Mouse (Mus musculus) fat pad, adult 2 months (tissue): Measurements from ENCODE around the gene Rtp4.

Experiments
- DNase-seq: peaks from one replicate; pipeline ENCODE4 v3.0.0-alpha.2; 2011; ENCODE audit warnings: low read depth, low spot score; ENCODE audit errors: extremely low read depth

Rtp4 gene

DNA sequence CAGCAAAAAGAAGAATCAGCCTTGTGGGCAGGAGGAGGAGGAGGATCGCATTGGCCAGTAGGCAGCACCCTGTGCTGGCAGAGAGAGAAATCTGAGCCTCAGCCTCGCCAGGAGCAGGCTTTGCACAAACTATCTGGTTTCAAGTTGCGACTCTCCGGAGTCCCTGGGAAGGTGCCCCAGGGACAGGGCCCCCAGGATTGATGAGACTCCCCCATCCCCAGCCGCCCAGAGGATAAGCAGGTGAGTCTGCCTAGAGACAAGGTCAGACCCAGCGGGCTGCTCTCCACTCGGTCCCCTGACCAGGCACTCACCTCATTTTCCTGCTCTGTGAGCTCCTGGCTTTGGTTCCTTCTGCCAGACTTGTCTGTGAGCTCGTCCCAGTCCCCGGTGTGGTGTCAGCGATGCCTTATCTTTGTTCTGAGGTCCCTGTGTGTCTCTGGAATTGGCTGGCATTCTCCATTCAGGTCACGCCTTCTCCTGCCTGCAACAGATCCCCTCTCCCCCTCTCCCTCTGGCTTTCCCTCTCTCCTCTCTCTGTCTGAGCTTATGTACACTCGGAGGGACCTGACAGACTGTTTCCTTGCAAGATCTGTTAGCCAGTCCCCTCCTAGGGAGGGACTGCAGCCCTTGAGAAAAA is at the start of gene Rtp4, which contains the start of gene Masp1:
Gene Rtp4 (plus strand): TSS at position 57 of the 637 bp plus-strand sequence.
Gene Masp1 (minus strand): TSS at position 581 of the 637 bp plus-strand sequence.
- no peak for DNase-seq

DNA sequence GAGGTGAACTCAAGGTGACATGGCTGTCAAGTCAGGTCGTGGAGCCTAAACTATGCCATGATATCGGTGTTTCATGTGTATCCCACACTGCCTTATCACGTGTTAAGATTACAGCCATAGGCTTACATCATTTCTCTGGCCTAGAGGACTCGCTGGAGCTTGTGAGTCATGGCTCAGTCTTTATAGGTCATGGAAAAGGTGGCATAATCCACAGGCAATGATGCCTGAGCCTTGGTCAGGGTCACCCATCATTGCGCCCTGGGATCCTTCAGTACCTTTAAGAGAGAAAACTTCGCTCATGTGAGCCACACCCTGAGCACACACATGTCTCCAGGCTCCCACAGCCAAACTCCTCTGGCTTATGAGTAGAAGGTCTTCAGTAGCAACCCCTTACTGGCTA is 48.5 kb upstream of the Rtp4 start:
- no peak for DNase-seq

DNA sequence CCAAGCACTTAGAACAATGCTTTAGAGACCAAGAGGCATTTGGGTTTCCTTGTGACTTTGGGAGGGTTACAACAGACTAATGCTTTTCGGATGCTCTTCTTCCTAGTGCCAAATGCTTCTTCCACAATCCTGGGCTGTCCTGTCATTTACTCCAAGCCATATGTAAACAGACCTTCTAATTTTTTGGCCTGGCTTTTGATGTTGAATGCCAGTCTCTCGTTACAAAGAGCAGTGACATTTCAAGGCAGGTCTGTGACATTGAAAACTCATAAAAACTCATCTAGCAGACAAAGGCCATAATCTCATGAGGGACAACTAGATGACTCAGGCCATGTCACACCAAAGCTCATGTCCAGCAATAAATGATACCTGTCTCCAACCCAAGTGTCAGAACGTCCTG is 48.0 kb upstream of the Rtp4 start:
- no peak for DNase-seq

DNA sequence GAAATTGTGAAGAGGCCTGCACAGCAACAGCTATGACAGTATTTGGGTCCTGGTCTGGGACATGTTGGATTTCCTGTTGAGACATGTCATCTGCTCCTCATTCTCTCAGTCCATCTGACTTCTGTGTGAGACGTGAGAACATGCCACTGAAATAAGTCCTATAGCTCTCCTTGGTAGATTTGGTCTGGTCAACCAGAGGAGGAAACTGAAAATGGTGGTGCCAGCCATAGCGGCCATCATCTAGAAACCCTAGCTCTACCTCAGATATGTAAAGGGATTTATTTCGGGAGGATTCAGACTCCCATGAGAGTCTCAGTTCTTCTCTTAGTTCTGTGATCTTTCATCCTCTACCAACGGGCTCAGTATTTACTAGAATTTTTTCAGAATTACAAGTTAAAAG is 44.4 kb upstream of the Rtp4 start:
- DNase-seq: no peak

DNA sequence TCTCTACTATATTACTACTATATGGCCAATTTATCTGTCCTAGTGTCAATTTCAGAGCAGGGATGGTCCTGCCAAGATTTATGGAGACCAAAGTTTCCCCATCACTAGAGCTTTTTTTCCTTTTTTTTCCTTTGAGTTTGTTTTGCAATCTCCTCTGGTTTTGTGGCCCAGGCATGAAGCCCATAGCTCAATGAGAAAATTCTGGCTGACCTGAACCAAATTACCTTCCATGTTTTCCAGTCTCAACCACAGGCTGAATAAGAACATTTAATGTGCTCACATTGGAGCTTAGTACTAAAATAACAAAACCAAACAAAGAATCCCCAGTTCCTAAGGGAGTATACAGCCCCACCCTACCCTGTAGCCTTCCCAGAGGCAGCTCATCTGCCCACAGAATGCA is 43.5 kb upstream of the Rtp4 start:
- no peak for DNase-seq

DNA sequence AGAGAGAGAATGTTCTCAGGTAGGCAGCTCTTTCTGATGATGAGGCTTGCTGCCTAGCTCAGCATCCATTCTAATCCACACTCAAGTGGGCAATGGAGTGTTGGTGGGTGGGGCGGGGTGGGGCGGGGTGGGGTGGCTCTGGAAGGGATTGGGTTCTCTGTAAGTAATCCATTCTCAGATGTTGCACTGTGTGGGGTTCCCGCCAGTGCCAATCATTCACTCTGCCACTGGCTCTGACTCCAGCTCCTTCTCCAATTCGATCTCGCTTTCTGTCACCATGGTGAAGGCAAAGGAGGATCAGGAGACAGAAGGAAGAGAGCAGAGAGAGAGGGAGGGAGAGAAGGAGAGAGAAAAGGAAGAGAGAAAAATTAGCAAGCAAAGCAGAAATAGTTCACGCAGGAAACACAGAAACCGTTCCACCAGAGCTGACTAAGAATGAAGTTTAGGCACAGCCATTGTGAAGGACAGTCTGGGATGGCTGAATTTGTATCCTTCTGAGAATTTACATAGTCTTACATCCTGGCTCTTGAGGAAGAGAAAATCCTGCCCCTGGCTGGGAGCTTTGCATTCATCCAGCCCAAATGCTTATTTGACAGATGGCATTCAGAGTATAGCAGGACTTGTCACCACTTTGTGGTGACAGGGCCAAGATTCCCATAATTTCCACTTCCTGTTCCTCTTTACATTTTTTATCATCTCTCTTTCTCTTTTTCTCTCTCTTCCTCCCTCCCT is 40.1 kb upstream of the Rtp4 start:
- no peak for DNase-seq

DNA sequence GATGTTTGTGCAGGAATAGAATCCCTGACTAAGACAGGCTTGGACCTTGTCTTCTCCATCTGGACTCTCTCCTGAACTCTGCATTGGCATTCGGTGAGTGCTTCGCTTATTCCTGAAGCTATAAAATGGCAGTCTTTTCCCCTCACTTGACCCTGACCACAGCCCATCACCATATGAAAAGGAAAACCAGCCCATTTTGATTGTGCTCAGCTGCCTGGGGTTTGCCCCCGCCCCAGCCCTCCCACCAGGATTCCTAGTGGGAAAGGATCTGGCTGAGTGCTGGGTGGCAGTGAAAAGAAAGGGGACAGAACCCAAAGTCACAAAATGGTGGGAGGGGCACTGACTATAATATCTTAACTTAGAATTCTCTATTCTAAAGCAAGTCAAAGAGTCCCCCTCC is 37.9 kb upstream of the Rtp4 start:
- no peak for DNase-seq

DNA sequence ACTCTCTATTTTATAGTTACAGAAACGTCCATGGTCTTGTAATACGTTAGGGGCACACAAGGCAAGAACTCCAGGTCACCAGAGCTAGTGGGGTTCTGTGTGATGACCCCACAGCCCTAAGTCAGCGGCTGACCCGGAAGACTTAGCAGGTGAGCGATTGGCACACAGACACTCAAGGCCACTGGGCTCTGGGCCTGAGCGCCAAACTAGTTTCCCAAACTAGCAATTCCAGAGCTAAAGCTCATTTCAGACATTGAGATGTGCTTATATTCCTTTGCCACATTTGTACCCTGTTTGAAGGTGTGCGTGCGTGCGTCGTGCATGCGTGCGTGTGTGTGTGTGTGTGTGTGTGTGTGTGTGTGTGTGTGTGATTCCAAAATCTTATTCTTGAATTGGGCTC is 37.2 kb upstream of the Rtp4 start:
- no peak for DNase-seq

DNA sequence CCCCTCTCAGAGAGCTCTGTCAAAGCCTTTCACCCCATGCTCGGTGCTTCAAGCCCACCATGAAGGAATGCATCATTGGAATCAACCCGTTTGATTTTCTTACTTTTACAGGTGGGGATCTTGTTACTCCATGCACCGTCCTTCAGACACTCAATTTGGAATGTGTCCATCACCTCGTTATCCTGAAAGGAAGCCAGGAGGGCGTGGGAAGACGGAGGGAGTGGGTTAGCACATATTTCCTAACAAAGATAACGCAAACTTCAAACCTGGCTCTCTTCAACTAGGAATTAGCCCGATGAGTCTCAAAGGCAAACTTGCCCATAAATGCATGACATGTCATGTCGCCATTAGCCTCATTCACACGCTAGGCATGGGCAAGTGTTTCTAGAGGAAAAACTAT is 36.8 kb upstream of the Rtp4 start:
- no peak for DNase-seq

DNA sequence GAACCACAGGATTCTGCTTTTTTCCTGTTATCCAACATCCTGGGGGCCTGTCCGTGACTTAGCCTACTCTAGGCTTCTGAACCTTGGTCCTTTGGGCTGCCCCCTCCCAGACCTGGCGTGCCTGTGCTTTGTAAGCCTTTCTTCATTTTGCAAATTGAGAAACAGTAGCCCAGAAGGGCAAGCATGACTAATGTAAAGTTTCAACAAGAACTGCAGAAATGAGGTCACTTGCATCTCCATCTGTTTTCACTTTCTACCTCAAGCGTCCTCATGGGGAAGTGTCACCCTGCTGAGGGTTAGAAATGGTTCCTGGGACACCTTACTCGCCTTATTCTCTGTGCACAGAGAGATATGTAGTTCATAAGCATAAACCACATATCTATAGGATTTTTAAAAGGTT is 27.3 kb upstream of the Rtp4 start:
- no peak for DNase-seq

DNA sequence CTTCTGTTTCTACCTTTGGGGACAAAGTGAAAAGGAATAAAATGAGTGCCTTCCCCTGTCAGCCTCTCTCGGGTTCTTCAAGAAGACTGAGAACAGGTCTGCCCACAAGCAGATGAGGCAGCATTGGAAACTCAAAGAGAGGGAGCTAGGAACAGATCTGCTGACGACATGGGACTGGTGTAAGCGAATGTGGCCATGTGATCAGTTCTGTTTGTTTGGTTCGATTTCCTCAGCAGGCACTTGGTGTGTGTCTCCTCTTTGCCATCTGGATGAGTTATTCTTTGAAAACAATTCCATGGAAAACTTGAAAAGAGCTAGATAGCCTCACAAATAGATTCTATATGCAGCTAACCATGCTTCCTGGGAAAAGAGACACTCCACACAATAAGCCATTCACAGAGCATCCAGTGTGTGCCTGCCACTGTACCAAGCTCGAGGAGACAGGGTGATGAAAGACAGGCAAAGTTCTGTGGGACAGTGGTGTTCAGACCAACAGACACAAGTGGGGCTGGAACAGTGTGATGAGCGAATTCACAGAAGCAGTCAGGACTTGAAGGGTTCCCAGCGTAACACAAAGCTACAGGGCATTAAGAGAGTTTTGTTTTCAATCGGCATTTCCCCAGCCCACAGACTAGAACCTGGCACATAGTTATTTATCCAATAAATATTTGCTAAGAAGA is 23.7 kb upstream of the Rtp4 start:
- no peak for DNase-seq

DNA sequence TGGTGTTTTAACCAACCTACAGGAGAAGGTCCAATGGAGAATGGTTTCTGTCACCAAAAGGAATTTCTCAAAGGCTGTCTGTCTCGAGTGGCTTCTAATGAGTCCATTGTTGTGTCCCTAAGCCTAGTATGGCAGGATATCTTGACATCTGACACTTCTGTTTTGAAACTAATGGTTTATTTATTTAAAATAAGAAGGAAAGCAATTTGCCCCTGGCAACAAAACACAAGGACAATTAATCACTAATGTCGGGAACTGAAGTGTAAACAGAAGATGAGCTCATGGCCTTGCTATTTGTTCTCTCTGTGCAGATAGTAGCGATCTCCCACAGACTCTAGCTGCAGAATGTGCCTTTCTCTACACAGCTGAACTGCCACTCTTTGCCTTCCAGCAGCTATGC is 22.7 kb upstream of the Rtp4 start:
- no peak for DNase-seq

DNA sequence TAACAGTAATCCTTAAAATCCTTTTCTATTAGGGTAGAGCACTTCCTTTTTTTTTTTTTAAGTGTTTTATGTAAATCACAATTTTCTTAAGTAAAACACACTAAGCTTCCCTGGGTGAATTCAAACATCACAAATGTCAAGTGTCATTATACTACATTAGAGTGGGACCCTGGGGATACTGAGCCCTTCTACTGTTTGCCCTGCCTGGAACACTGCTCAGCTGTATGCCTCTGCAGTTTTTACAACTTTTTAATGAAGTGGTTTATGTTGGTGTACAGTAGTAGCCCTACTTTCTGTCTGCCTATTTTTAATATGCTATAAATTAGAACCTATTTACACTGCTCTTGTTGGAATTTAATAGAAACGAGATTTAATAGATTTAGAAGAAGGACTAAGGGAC is 22.2 kb upstream of the Rtp4 start:
- DNase-seq: no peak

DNA sequence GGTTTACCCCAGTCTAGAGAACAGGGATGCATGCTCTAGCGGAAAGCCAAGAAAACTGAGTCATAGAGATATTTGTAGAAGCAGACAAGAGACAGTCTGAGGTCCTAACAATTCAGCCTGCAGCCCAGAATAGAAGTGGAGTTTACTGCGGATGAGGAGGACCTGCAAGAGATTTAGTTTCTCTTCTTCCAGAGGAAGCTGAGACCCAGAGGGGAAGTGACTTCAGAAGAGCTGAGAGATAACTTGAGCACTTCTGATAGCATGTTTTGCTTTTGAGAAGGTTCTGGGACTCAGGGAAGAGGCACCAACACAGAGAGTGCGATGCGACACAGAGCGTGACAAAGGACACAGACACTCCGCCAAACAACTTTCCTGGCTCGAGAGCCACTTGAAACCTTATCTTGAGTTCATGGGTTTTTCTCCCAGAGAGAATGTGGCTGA is 21.4 kb upstream of the Rtp4 start:
- DNase-seq: no peak

DNA sequence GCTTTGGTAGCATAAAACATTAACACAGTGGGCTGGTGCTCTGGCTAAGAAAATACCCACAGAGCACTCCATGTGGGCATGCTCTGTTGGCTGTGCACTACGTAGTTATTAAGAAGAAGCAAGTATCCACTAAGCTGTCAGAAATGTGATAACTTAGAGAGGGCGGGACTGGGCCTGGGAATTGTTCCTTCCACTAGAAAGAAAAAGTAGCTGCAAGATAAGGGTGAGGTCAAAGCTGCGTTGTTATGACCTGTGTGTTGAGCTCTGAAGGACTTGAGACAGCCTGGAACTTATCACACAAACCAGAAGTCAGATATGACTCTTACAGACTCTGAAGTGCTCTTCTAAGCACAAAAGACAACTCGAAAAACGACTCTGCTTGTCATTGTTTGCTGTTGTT is 19.5 kb upstream of the Rtp4 start:
- no peak for DNase-seq

DNA sequence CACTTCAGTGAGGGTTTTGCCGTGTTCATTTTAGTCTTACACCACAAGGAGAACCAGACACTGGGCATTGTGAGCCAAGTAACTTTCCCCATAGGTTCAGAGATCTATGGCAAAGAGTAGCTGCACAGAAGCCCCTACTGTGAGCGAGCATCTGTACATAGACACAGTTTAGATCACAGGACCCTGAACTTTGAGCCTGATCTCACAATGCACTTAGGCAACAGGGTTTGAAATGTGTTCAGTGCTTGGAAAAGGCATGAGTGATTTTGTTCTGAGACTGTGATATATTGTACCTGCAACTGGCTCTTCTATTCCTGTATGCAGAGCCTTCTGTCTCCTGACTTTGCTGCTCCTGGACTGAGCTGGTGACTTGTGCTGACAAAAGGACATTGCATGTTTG is 18.8 kb upstream of the Rtp4 start:
- no peak for DNase-seq

DNA sequence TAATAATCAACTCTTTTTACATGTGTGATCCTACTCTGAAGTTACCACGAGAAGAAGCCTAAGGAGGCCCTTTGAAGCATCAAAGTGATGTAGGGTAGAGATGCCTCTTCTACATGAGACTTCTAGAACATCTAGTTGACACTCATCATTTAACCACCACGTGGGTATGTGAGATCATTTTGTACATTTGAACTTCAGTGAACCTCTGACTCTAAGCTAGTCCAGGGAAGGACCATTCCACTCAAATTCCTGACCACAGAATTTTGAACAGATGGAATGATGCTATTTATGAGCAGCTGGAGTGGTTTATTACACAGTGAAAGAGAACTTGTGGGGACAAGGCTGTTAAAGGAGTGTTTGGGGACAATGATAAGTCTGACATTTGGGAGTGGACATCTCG is 17.6 kb upstream of the Rtp4 start:
- no peak for DNase-seq

DNA sequence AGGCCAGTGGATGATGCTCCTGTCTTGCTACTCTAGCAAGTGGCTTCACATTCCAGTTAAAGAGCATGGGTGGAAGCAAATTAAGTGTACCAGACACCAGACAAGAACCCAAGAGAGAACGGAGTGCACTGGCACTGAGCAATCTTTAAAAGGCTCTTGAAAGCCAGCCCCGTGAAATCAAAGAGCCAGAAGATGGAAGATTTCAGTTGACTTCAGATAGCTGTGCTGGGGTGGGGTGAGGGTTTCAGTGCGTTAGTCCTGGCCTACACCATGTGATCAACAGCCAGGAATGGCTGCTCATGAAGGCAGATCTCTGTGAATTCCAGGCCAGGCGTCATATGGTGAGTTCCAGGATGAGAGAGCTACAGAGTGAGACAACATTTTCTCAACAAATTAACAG is 16.7 kb upstream of the Rtp4 start:
- DNase-seq: no peak

DNA sequence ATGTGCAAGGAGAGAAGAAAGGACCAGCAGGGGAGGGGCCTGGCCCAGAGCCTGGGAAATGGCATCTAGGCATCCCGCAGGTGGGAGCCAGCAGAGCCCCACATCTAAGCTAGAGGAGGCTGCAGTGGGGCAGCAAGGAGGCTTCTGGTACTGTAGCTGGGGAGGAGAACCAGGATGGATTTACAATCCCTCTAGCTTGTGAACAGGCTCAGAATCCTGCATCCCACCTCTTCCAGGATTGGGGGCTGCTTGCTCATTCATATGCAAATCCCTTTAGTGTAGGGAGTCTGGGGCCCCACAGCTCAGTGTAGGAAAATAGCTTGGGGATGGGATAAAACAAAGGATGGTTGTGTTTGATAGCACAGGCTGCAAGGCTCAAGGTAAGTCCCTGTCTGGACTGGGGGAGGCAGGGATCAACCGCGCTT is 15.8 kb upstream of the Rtp4 start:
- no peak for DNase-seq

DNA sequence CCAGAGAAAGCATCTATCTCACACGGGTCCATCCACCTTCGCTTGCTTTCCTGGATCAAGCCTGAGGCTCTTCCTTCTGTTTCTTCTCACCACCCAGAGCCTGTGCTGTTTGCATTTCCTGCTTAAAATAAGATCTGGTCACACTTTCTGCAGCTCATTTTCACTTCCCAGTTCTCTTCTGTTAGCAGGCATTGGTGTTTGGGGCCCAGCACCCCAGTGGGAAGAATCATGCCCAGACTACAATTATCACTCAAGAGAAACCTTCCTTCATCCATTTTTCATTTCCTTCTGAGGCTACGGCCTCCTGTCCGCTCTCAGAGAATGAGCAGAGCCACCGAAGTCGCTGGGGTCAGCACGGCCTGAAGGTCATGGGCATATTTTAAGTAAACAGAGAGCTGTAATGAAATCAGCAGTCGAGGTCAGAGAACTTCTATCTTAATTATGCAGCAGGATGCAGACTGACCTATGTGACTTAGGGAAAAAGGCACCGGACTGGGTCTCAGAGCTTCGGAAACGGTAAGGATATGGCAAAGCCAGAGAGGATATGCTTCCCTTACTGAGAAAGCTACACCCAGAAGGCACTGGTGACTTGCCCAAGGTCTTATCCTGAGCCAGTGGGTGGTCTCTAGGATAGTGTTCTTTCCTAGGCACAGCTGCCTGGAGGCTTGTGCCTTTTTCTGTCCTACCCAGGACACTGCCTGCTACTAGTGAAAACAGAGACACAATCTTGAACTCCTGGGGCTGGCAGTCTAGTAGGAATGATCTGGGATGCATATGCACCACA is 14.0 kb upstream of the Rtp4 start:
- no peak for DNase-seq

DNA sequence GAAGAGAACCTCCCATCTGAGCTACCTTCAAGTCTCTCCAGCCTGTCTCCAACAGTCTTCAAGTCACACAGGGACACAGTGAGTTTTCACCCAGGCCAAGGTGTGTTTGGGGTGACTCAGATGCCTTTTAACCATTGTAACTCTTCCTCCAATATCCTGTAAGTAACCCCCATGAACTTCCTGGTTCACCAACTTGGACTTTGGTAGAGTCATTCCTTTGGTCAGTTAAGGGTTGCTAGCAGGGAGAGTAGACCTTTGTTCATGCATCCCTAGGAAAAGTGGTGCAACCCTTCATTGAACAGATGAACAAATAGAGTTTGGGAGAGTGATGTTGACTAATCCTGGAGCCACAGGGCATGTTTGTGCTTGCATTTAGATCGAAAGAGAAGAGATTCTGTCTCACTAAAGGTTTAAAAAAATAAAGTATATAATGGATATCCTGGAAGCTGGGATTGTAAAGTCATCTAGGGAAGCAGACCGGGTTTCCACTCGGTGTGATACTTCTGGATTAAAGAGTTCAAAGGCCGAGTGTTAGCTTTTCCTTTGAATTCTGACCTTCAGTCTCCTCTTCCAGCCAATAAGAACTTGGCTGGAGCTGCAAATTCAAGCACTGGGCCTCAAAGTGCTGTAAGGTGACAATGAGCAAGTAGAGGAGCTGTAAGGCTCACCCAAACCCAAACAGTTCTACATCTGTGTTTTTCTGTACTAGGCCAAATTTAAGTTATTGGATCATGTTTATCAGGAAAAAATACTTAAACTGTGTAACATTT is 8.7 kb upstream of the Rtp4 start:
- no peak for DNase-seq
